Mouse (Mus musculus) heart, adult 2 months (tissue): ENCODE results near the gene Pgm5.

ENCODE experiments used
- CTCF ChIP-seq: fragments of 200-600 bp; IDR thresholded peaks from 2 replicates; pipeline ENCODE4 v1.8.1; 2022; ENCODE audit warnings: antibody characterized with exemption, mild to moderate bottlenecking, moderate library complexity
- POLR2A ChIP-seq: fragments of 200-500 bp; IDR thresholded peaks from 2 replicates; pipeline ENCODE4 v1.6.1; 2011; ENCODE audit warnings: mild to moderate bottlenecking, low read depth, low read length, control low read depth; ENCODE audit not compliant: insufficient read depth

DNA sequence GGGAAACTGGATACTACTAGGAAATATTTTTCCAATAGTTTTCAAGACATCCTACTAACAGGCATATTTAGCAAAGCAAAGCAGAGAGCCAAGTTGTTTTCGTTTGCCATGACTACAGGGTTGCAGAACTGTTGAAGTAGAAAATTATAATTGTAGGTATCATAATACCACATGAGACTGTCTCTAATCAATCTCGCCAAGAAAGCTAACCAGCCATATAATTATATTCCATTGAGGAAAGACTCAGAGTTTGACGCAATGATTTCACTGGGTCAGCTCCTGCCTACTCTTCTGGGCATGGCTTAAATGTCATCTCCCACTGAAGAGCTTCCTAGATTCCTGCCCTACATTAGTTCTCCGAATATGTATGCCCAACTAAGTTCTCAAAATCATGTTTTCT, 142.2 kb downstream of the Pgm5 start:
- no peak for TF ChIP-seq CTCF
- TF ChIP-seq POLR2A: no peak
